Mouse (Mus musculus) skeletal muscle tissue, adult 2 months (tissue): Measurements from ENCODE around the gene Acot7.

Experiments used
- DNase-seq: peaks from one replicate; pipeline ENCODE4 v3.0.0-alpha.2; 2012; ENCODE audit warnings: low read depth, low spot score

The Acot7 gene

GRCm38 (mm10) chr4:152273191-152273590, 95.3 kb downstream of the Acot7 start:
- DNase-seq = no peak

GRCm38 (mm10) chr4:152273621-152274236, 95.8 kb downstream of the Acot7 start, which contains the start of gene Gpr153:
Gene Gpr153, plus strand, starts transcription at chr4:152274232.
- no peak for DNase-seq

DNA sequence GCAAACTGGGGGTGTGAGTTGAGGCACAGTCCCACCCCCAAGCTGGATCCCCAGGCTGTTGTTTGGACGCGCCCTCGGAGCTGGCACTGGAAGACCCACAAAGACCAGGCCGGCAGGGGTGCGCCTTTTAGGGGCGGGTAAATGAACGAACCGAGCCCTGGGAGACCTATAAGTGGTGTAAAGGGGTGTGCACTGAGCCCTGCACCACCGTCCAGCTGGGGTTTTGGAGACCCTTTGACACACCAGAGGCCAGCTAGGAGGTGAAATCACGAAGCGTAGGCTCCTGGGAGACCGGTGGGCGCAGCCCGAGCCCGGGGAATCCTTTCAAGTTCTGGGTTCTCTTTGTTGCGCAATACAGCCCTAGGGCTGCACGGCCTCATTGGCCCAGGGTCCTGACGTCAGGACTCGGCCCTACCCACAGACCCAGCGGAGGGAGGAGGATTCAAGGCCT, 96.8 kb downstream of the Acot7 start:
- peak; percentile 51 for DNase-seq

GRCm38 (mm10) chr4:152276389-152277347, 98.7 kb downstream of the Acot7 start:
- DNase-seq = no peak

GRCm38 (mm10) chr4:152277916-152278315, 100.0 kb downstream of the Acot7 start:
- no peak for DNase-seq

- no peak for DNase-seq
These were observed 101.1 kb downstream of the Acot7 start for GRCm38 (mm10) chr4:152278986-152279385.

DNA sequence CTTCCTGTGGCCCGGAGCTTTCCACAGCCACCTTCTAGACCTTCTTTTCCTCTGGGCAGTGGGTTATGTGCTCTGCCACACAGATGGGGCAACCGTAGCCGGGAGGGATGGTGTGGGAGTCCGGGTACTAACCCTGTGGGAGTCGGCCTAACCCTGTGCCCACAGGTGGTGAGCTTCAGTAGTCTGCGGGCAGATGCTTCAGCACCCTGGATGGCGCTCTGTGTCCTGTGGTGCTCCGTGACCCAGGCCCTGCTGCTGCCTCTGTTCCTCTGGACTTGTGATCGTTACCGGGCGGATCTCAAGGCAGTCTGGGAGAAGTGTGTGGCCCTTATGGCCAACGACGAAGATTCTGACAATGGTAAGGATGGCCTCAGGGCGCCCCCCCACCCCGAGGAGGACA, 103.7 kb downstream of the Acot7 start:
- no peak for DNase-seq

- DNase-seq = no peak
These were observed 104.8 kb downstream of the Acot7 start for GRCm38 (mm10) chr4:152282721-152283120.

- DNase-seq = peak; percentile 57
These were observed 105.4 kb downstream of the Acot7 start for GRCm38 (mm10) chr4:152283186-152283950.

GRCm38 (mm10) chr4:152285505-152285904, 107.6 kb downstream of the Acot7 start:
- DNase-seq = peak; percentile 71

GRCm38 (mm10) chr4:152286183-152286582, 108.2 kb downstream of the Acot7 start:
- no peak for DNase-seq

DNA sequence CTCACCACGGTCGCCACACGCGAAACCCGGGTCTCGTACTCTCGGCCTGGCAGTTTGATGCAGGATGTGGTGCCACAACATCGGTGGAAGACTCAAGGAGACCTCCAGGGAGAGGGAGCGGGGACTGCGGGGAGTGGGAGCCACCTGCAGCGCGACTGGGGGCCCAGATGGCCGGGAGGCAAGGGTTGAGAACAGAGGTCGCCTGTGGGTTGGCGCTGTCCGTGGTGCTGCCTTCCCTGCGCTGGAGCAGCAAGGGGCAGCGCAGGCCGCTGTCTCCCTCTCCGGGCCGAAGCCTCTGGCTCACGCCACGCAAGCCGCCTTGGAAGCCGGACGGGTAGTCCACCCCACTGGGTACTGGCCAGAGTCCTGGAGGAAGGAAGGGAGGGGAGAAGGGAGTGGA, 109.0 kb downstream of the Acot7 start:
- DNase-seq = no peak

DNA sequence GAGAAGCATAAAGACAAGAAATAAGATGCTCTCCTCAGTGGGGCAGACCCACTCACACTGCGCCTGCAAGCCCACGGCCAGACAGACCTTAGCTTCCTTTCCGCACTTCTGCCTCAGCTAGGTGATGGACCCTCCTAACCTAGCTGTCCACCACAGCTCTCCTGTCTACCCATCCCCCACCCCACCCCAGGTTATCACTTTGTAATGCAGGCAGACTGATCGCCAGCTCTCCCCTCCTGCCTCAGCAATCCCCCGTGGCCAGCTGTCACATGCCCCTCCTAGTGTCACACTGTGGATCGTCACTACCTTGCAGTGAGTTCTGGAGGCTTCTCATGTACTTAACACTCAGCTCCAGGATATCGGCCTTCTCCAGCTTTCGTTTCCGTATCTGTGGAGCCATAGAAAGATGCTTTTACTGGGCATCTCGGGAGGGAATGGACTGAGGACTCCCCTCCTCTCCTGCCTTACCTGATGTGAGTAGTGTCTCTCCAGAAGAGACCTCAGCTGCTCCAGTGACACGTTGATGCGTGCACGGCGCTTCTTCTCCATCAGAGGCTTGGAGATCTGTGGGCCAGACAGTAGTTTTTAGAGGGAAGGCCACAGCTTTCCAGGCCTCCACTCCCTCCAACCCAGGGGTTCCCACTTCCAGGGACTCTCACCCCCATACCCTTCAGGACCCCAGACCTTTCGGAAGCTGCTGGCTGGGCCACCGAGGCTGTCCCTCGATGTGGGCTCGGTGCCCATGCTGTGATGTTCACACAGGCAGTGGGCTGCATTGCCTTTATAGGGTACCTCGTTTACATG, 109.6 kb downstream of the Acot7 start:
- DNase-seq = no peak

DNA sequence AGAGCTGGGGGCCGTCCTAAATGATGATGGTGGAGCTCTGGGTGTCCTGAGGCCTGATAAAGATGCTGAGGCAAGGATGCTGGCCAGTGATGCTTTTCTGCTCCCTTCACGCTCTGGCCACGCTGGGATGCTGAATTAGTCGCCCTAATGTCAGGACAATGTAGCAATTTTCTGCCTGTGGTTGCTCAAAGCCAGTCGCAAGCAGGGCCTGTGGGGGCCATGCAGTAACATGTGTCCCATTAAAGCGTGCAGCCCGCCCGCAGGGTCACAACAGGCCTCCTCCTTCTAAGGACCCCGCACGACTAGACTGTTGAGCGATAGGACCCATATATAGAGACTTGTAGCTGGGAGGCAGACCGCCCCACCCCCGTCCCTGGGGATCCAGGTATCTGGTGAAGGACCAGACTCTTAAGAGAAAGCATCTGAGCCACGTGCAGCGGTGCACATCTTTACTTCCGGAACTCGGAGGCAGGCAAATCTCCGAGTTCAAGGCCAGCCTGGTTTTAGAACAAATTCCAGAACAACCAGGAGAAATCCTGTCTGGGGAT, 110.5 kb downstream of the Acot7 start:
- no peak for DNase-seq

DNA sequence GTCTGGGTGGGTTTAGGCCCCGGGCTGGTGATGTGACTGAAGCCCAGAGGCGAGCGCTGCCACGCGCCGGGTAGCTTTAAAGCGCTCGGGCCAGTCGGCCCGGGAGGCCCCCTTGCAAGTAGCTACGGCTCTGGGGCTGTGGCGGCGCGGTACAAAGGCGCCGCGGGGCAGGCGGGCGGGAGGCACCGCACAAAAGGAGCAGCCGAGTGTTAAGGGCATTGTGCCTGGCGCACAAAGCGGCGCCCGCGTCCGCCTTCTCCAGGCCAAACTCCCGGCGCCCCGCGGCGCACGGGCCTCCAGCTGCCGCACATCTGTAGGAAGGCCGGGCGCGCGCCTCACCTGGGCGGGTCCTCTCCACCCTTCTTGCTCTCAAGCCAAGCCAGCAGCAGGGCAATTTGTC, 112.5 kb downstream of the Acot7 start:
- DNase-seq = no peak

DNA sequence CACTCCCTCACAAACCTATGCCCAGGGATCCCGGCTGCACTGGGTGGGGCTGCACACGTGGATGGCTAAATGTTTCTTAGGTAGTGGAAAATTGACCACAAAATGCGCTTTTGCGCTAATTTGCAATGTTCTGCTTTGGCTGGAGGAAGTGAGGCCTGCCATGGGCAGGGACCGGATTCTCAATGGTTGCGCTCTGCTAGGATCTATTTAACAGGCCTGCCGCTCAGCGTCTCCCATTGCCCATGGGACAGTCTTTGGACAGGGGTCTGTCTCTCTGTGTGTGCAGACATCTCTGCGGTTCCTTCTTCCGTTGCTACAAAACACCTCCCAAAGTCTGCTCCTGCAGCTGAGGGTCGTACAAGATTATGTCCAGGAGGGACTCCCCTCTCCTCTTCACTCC, 113.1 kb downstream of the Acot7 start:
- DNase-seq = no peak

DNA sequence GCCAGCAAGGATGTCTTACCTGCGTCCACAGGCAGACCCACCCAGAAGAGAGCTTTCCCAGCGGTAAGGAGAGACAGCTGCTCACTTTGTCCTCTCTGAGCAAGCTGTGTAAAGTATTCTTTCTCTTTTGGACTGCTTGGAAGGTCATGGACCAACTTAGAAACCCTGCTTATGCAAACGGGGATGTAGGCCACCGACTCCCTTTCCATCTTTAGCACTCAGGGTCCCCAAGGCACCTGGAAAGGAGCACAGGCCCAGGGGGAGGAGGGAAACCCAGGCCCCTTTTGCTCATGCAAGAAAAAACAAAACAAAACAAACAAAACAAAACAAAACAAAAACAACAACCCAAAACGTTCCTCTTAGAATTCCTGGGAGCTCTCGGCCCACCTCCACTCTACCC, 113.6 kb downstream of the Acot7 start, which contains the start of gene Hes3:
TSS of gene Hes3 (minus strand) at position 101 of the 400 bp plus-strand sequence.
- no peak for DNase-seq

DNA sequence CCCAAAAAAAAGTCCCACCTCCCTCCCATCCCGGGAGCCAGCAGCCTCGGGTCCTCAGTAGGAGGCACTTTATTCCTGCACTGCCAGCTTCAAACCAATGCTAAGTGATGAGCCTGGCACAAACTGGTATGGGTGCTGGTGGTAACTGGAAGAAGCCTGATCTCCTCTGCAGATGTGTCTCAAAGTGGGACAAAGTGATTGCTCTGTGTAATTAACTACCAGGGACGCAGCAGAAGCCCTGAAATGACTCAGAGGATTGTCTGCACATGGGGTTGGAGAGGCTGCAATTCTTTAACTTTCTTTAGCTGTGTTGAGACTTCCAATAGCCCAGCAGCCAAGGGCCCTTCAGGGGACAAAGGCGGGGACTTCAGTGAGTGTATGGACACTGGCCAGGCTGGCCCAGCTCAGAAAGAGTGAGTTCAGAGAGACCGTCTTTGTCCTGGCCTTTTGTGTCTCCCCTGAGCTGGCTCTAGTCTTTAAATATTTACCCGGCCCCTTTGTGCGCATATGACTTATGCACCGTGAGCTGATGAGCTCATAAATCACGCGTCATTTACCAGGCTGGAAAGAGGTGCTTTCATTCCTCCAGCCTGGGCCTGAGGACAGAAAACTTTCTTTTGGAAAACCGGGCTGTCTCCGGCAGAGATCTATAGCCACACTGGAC, 114.3 kb downstream of the Acot7 start:
- DNase-seq = no peak

DNA sequence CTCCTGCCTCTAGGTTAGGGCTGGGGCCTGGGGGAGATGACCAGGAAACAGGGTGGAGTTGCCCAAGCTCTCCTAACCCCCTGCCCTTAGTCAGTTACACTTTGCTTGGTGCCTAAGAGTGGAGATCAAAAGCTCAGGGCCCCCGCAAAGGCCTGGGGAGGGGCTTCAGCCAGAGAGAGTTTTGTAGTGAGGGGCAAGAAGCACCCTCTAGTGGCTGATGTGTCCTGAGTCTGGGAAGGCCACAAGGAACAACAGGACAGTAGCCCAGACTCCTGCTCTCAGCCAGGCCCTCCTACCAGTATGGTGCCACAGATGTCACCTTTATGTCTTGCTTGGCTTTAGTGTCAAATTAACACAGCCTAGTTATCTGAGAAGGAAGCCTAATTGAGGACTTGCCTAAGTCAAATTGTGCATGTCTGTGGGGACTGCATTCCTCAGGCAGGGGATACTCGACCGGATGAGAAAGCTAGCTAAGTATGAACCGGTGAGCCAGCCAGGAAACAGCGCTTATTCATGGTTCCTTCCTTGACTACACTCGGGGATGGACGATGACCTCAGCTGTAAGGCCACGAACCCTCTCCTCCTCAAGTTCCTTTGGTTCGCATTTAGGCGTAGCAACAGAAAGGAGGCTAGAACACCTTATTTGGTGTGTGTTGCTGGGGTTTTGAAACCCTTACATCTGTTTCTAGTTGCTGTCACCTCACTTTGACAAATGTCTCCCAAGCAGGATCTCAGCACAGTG, 116.4 kb downstream of the Acot7 start:
- no peak for DNase-seq

DNA sequence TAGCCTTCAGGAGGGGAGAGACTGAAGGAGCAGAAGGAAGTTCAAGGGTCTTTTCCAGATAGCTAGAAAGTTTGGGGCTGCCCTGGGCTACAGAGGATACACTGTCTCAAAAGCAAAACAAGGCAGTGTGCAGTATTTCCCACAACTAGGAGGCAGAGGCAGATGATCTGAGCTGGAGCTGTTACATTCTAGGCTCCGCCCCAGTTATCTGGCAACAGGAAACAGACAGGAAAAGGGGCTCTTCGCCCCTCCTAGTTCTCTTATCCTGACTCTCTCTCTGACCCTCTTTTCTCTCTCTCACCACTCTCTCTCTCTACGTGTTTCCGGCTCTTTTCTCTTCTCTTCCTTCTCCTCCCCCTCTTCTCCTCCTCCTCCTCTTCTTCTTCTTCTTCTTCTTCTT, 118.0 kb downstream of the Acot7 start:
- DNase-seq = no peak
